Mouse (Mus musculus) skeletal muscle tissue, adult 2 months (tissue): ENCODE measurements around the gene Mrpl24.

Experiments
- DNase-seq: peaks from one replicate; pipeline ENCODE4 v3.0.0-alpha.2; 2012; ENCODE audit warnings: low read depth, low spot score

Mrpl24 gene

DNA sequence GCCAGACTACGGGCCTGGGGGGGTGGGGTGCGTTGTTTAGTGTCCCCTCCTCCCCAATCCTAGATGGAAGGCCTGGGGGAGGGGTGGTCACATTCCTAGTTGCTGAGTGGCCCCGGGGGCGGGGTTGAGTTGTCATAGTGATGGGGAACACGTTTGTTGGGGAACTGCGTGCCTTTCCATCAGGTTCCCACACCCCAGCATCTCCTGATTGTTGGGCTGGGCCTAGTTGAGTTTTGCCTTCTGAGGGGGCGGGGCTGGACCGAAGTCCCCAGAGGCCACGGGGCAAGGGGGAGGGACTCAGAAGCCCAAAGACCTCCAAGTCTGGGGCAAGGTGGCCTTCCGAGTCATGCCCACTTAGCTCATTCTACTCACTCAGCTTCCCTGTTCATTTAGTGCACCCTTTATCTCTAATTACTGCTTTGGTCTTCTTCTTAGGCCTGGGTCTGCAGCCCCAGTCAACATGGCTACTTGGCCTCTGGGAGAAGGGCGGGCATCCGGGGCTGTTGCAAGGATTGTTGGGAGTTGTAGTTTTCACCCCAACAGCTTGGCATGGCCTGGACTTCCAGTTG, 8.6 kb upstream of the Mrpl24 start:
- peak; percentile 74 for DNase-seq

DNA sequence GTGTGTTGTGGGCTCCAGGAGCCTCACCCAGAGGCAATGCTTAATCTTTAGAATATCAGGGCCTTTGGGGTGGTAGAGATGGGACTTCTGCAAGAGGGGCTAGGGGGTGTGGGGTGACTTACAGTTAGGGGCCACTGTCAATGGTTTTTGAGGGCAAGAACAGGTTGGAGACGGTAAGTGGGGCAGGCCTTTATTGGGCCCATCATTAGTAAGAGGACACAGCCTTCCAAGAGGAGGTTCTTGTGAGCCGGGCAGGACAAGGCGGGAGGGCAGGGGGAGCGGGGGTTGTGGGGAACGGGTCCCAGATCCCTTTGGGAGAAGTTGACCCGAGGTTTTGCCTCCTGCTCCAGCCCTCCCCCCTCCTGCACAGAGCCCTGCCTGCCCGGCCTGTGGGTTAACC, 5.8 kb upstream of the Mrpl24 start:
- DNase-seq, result no peak

DNA sequence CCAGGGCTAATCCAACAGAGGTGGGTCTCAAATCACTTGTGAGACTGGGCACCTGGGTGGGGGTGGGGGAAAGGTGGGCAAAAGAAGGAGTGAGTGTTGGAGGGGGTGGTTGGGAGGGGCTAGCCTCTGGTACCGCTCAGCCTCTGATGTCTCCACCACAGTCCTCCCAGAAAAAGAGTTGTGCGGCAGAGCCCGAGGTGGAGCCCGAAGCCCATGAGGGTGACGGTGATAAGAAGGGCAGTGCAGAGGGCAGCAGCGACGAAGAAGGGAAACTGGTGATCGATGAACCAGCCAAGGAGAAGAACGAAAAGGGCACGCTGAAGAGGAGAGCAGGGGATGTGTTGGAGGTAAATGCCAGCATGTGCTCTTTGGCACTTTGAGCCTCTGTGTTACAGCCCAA, 5.4 kb upstream of the Mrpl24 start:
- DNase-seq, result no peak

DNA sequence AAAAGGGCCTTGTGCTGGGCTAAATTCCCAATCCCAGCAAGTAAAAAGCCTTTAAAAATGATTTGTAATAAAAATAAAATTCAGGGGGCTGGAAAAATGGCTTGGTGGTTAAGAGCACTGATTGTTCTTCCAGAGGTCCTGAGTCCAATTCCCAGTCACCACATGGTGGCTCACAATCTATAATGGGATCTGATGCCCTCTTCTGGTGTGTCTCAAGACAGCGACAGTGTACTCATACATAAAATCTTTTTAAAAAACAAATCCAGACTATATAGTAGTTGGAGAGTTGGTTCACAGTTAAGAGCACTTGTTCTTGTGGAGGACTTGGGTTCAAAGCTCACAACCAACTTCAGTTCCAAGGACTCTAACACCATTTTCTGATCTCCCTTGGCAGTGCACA, 2.3 kb upstream of the Mrpl24 start:
- DNase-seq, result no peak

DNA sequence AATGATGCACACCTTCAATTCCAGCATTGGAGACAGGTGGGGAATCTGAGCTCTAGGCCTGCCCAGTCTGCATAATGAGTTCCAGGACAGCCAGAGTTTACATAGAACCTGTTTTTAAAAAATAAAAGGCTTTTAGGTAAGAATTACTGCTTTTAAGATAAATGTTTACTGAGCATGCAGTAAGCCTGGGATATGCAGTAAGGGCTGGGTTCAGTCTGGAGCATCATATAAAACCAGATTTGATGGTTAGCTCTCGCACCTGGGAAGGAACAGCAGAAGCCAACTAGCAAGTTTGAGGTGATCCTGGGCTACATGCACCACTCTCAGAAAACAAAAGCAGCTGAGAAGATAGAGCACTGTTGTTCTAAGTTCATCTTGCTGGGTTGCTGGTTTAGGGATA, 755 bp upstream of the Mrpl24 start:
- DNase-seq, result no peak

DNA sequence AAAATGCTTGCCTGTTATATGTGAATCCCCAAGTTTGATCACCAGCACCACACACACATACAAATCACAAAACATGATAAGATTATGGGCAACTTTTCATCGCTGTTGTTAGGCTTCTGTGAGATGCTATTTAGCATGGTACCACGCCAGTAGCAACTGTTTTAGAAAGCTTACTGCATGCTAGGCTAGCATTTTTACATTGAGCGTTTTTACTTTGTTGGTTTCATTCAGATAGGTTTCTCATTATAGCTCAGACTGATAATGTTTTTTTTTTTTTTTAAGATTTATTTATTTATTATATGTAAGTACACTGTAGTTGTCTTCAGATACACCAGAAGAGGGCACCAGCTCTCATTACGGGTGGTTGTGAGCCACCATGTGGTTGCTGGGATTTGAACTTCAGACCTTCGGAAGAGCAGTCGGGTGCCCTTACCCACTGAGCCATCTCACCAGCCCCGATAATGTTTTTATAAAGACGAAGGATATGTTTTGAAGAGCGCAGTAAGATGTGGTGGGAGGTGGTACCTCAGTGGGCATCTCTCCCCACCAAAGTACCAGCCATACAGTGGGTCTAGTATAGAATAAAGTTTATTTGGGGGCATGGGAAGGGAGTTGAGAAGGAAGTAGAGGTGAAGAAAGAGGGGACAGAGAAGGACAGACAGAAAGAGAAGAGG, 1.1 kb downstream of the Mrpl24 start:
- DNase-seq, result no peak

DNA sequence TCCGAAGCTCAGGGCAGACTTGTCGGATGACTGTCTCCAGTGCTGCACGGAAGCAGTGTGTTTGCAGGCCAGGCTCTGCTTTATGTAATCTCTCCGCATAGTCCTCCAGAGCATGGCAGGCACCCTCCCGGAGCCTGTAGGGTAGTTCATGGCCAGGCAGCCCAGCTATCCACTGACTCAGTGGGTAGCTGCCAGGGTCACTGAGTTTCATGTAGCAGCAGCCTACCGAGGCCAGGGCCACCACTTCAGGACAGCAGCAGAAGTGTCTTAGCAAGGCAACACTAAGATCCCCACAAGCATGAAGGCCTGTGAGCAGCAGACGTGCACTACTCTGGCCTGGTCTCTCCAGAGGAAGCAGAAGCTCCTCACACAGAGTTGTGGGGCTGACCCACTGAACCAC, 5.7 kb downstream of the Mrpl24 start:
- no peak for DNase-seq

DNA sequence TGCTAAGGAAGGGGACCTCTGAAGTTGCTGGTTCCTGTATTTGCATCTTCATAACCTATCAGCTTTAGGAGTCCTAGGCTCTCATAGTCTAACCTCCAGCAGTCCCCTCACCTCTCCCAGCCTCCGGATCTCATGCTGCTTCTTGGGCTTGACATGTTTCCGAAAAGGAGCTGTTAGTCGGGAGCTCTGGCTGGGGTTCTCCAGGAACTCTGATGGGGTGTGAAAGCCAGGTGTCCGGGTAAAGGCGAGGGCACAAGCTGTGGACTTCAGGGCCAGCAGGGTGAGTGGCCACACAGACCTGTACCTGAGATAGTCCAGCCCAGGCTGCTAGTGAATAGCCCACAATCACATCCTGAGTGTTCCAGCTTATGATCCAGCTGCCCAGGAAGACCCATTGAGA, 8.1 kb downstream of the Mrpl24 start:
- DNase-seq, result no peak

DNA sequence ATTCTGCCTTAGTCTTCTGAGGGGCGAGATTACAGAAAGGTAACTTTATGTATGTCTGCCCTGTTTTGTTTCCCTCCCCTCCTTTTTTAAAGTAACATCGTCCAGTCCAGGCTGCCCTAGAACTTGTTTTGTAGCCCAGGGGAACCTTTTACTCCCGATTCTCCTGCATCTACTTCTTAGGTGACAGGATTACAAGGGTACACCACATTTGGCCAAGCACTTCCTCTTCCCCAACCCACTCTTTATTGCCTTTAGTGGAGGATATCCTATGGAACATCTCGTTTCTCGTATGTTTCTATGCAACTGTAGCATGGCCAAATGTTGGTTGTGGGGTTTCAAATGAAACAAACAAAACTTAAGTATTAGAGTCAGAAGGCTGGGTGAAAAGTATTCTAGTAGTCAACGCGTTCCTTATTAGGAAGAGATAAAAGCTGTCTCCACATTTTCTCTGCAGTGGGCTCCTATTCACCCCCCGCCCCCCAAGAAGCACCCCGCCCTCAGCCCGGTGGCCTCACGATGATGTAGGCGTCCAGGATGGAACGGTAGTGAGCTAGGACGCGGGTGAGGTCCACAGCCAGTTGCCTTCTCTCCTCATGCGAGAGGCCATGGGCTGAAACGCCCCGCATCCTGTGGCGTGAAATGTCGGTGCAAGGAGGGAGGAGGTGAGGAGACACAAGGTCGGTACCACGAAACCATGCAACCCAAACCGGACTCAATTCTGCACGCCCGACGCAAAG, 10.2 kb downstream of the Mrpl24 start:
- no peak for DNase-seq

DNA sequence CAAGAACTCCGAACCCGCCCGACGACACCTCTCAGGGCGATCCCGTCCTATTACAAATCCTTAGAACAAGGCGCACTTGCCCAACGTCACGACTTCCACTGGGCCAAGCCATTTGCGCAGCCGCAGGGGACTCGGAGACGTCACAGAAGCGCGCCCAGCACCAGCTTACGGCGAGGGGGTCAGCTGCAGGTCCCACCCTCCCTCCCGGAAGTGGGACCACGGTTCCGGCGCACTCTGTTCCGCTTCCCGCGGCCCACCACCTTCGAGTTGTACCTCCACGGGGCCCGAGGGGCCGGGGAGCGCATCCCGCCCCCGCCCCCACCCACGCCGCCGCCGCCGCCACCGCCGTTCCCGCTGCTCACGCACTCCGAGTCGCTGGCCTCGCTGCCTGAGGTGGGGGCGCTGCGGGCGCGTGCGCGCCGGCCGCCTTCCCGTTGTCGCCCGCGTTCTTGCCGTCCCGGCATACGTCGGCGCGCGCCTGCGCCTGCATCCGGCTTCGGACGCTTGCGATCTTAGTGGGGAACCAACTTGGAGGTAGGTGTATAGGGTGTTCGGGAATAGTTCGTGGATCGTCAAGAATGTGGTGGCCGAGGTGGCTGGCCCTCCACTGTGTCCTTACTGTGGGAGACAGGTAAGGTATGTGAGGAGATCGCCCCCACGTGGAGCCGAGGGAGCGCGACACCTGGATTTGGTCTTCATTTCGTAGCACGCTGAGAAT, 10.9 kb downstream of the Mrpl24 start, which contains the start of the genes Isg20l2 and Rrnad1:
Isg20l2 (plus strand) TSS at position 237 of the 718 bp plus-strand sequence.
Rrnad1 (minus strand) TSS at position 640 of the 718 bp plus-strand sequence.
- DNase-seq, result peak; percentile 96

DNA sequence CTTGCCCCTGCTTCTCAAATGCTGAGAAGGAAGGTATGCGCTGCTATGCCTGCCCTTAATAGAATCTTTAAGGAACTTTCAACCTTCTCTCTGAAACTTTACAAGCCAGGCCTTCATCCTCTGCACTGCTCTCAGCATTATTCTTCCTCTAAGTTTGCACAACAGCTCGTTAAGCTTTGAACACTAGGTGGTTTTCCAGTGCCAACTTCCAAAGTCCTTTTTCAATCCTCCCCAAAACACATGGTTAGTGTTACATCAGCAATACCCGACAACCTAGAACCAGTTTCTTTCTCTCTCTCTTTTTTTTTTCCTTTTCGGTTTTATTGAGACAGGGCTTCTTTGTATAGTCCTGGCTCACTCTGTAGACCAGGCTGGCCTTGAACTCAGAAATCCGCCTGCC, 14.7 kb downstream of the Mrpl24 start:
- no peak for DNase-seq

DNA sequence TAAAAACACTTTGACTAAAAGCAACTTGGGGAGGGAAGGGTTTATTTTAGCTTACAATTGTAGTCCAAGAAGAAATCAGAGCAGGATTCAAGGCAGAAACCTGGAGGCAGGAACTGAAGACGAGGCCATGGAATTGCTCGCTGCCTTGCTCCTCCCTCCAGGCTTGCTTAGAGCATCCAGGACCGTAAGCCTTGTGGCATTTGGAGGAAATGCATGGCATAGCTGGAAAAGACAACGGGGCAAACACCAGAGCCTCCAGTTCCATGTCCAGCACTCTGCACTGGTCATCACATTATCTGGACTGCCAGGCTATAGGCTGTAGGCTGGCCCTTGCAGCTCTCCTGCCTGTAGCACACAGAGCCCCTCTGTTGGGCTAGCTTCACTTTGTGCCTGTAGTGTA, 15.2 kb downstream of the Mrpl24 start:
- DNase-seq, result no peak

DNA sequence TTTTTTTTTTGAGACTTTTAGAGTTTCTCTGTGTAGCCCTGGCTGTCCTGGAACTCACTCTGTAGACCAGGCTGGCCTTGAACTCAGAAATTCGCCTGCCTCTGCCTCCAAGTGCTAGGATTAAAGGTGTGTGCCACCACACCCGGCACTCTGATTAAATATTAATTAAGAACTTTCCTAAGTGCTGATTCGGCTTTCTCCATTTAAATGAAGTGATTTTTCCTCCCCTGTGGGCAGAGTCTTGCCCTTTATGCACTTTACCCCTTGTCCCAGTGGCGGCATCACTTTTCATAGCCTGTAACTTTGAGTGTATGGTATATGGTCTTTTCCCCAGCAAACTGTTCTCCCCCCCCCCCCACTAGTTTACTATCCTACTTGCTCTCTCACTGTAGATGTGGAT, 15.9 kb downstream of the Mrpl24 start:
- no peak for DNase-seq

DNA sequence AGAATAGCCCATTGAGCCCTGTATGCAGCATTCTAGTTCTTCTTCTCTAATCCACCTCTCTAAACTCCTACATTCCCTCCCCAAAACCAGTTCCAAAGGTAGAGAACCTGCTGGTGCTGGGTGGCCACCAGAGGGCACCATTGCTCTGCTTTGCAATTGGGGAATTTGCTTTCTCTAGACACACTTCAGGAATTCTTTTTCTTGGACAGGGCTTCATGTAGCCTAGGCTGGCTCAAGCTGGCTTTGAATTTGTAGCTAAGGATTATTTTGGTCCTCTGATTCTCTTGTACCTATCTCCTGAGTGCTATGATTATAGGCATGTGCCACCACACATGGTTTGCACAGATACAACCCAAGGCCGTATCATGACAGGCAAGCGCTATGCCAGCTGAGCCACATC, 16.5 kb downstream of the Mrpl24 start:
- peak; percentile 44 for DNase-seq

DNA sequence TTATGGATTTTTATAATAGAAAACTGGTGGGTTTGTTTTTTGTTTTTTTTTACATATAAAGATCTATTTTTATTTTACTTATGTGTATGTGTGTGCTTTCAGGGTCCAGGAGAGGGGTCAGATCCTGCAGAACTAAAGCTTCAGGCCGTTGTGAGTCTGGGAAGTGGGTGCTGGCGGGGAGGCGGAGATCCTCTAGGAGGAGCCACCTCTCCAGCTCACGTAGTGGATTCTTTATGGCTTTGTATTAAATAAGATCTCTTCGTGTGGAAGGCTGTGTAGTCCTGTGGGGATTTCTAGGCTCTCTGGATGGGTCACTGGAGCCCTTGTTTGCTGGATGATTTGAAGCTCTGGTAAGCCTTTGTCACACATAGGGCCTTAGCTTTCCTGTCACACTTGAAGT, 21.3 kb downstream of the Mrpl24 start:
- no peak for DNase-seq

DNA sequence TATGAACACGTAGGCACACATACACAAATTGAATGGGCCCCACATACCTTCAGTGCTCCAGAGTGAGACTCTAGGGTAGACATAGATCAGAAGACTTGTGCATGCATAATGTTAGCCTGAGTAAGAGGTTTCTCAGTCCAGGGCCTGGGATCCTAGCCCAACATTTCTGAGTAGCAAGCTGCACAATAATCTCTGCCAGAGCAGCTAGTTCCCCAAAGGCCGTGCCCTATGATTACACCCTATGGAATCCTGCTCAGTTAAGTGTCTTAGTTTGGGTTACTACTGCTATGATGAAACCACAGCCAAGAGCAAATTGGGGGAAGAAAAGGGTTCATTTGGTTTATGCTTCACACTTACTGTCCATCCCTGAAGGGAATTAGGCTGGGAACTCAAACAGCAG, 23.2 kb downstream of the Mrpl24 start:
- no peak for DNase-seq

DNA sequence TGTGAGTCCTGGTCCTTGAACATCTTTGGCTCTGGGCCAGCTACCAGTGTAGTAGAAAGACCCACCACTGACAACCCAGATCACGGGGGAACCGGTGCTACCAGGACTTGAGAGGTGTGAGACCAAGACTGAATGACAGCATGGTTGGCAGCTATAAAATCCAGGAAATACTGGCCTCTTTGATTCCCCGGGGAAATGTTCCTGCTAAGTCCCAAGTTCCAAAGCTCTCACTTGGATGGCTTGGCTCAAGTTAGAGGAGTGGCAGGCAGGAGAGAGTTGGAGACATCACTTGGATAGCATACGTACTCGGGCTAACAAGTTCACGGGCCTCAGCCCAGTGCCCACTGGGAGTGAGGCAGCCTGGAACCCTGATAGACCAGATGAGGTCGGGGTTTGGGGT, 24.3 kb downstream of the Mrpl24 start:
- DNase-seq, result no peak

DNA sequence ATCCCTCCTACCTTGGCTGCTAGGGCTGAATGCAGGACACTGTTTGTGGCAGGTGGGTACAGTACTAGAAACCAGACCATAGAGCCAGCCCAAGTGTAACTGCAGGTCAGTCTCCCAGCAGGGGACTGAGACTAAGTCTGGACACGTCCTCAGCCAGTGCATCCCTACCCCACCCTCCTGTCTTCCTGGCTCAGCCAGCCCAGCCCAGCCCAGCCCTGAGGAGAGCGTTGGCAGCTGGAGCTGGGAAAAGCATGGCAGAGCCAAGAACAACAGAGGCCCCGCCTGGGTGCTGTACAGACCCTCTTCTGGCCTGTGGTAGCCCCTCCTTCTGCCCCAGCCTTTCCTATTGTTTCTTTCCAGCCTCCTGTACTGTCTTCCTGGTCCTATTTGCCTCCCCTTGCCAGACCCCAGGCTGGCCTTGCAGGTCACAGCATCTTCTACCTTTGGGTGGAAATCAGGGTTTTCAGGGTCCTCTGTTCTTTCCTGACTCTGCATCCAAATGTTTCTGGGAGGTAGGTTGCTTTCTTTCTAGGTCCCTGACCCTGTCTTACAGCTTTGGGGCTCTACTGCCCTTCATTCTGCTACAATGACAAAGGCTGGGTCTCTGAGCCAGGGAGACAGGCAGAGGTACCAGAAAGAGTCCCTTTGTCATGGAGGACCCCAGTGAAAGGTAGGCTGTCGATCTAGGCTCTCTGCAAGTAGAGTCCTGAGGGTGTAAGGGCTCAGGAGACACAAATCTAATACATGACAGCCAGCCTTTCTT, 25.7 kb downstream of the Mrpl24 start:
- DNase-seq, result no peak

DNA sequence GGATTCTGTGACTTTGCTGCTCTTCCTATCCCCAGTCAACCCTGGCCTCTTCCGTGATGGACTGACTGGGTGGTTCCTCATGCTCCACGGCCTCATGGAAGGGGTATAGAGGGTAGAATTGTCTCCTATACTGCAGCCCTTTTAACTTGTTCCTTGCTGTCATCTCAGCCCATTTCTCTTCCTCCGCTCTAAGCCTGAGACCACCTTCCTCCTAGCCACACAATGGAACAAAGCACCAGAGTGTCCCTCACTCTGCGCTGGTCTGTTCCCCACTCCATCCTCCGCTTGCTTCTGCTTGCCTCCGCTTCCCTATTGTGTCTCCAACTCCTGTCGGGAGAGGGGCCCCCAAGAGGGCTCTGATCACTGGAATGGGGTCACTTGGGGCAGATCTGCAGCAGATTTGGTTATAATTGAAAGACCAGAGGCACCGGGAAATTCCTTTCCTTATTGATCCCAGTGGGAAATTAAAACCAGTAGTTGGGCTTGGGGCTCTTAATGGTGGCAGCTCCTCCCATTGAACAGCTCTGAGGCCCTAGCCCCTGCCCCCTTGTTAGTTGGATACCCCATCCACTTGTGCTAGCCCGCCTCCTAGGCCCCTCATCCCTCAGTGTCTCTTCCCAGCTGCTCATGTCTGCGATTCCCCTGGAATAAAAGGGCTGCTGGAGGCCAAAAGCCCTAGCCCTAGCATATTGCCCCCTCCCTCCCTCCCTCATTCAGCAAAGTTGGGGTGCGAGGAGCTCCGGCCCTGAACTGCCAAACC, 26.7 kb downstream of the Mrpl24 start:
- DNase-seq, result no peak

DNA sequence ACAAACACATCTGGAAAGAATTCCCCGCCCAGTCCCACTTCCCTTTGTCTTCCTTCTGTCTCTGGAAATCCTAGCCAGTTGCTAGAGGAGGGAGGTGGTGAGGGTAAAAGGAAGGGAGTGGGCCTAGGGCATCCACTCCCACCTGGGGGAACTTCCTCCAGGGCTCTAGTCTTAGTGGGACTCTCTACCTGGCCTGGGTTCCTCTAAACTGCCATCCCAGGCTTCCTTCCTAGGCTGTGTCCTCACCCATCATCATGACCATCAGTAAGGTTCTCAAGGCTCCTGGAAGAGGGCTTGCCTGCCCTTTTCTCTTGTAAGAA, 27.2 kb downstream of the Mrpl24 start:
- no peak for DNase-seq
